Mouse (Mus musculus) layer of hippocampus, adult 9-10 months (tissue): Measurements from ENCODE around the gene Bbof1.

Experiments
- DNase-seq: peaks from one replicate; pipeline ENCODE4 v3.0.0; 2022; ENCODE audit warnings: low spot score

The Bbof1 gene

GRCm38 (mm10) chr12:84408819-84409507 lies at the start of gene Bbof1, which contains the start of gene Entpd5:
Gene Bbof1 (plus strand): TSS chr12:84409071.
Gene Entpd5 (minus strand): TSS chr12:84409029.
- DNase-seq = peak; percentile 58

DNA sequence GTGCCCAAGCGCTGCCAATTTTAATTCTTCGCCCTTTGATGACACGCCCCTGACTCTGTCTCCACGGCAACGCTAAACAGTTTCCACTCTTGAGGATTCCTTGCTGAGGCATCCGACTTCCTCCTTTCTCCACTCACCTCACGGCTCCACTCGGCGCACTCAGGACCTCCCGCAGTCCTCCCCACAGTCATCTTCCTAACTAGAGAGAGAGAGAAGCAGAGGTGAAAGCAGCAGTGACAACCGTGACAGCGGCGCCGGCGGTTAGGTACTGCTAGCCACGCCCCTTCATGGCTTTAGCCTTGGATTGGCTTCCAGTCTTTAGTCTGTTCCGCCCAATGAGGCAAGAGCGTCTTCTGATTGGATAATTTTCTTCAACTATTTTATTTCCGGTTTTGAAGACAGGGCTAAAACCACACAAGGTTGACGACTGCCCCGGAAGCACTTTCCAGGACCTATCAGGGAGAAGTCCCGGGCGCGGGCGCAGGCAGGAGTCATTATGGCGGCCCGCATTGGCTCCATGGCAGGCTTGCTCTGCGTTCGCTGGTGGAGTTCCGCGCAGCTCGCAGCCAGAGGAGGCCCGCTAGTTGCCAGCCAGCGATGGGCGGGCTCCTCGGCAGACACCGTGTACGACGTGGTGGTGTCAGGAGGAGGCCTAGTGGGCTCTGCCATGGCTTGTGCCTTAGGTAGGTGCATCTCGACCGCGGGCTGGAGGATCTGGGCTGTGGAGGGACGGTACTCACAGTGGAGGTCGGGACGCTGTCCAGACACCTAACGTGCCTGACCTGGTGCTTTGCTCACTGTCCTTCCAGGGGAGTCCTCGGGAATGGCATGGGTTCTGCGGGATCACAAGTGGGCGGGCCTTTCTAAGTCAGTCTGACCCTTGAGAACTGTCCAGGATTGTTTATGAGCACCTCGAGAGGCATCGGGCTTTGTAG lies 47.0 kb upstream of the Bbof1 start, which contains the start of the genes Coq6 and Fam161b:
TSS of gene Coq6 (plus strand) at position 103 of the 935 bp plus-strand sequence.
TSS of gene Fam161b (minus strand) at position 279 of the 935 bp plus-strand sequence.
- peak; percentile 94 for DNase-seq

- DNase-seq = no peak
These were observed 46.0 kb upstream of the Bbof1 start for GRCm38 (mm10) chr12:84362872-84363271.

DNA sequence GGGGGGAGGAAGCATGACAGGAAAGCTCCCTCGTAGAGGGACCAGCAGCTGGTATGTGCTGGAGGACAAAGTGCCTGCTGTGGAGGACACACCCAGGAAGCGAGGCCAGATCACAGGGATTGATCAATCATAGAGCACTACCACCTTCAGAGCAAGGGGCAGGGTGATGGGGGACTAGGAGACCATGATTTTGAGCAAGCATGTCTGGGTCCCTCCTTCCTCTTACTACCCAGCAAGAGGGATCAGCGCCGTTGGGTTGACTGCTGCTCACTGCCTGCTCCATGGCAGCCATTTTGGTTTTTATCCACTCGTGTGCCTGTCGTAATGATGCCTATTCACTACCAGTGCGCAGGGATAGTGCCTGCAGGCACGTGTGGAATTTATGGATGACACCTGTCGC lies 44.6 kb upstream of the Bbof1 start:
- DNase-seq = no peak

- no peak for DNase-seq
These were observed 43.7 kb upstream of the Bbof1 start for GRCm38 (mm10) chr12:84365137-84365536.

GRCm38 (mm10) chr12:84366971-84367370 lies 41.9 kb upstream of the Bbof1 start:
- no peak for DNase-seq

DNA sequence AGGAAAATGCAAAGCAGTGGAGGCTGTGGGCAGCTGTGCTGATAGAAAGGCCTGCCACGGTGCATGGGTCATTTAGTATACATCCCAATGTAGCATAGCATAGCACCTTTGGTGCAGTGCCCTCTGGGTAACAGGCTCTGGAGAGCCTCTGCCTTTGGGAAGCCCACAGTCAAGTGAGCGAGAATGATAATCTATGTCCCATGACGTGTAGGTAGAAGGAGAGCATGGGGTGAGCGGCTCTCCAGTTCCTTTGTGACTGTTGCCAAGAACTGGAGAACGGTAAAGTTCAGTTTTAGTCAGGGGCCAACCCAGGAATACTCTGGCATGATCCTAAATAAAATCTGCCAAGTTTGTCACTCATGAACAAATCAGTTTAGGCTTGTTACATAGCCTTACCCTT lies 37.2 kb upstream of the Bbof1 start:
- DNase-seq = no peak

DNA sequence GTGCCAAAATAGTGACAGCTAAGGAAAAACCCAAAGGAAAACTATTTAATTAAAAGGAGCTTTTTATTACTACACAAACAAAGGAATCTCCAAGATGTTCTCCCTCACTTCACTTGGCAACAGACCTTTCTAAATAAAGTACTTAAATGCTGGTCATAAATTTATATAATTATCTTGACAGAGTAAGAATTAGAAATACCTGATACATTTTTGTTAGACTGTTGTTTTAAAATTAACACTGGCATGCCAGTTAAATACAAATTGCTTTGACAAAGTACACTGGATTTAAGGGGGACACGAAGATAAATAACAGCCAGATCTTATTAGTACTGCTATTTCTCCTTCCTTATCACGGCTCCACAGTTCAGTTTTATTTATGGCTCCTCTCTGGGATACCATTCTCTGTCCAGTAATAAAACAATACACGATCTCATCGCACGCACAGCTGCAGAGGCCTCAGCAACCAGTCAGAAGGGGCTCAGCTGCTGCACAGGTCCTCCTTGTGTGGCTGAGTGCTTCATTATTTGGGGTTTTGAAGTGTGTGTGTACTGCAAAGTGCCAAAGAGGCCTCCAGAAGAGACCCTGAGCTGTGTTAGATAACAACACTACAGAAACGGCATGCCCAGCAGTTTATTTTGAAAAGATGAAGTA lies 34.9 kb upstream of the Bbof1 start:
- no peak for DNase-seq

- DNase-seq = no peak
These were observed 26.5 kb upstream of the Bbof1 start for GRCm38 (mm10) chr12:84382369-84382768.

DNA sequence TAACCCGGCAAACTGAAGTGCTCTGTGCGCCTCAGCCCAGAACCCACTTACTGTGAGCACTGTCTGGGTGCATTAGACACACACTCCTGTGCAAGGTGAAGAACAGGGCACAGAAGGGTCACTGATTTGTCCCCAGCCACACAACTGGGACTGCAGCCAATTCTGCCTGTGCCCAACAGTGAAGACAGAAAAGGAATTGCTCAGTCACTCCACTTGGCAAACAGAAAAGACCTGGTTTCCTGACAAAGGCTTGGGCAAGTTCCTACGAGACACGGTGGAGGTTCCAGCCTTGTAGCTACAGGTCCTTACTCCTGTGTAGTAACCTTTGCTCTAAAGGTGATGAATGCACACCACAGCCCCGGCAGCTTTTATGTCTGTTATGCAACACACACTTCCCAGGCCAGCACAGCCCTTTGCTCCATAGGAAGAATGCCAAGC lies 24.2 kb upstream of the Bbof1 start:
- DNase-seq = no peak

DNA sequence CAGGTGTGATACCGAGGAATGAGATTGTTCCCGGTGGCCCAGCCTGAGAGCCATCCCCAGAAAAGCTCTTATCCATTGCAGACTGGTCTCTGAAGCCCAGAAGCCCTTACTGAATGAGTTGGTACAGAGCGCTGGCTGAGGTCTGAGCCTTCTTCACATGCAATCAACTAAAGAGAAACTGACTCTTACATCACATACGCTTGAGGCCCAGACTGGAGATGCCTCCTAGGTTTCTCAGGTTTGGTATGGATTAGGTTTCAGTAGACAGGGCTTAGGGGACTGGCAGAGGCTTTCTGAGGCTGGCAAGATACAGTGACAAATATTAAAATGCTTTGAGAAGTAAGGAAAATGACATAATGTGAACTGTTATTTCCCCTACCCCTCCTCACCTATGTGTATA lies 23.5 kb upstream of the Bbof1 start:
- no peak for DNase-seq

DNA sequence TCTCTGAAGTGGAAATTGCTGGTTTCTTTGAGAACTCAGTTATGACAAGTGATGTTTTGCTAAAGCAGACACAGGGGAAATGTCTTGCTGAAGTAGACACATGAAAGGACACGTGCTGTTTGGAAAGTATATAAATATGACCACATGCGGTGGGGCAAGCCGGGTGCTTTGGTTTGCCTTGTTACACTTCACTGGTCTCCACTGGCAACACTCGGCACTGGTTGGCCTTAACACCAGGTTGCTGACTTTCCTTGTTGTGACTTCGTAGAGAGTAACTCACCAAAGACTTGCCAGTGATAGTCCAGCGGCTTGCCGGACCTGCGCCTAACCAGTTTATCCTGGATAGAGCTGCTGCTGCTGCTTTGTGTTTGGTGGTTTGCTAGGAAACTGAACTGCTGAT lies 20.8 kb upstream of the Bbof1 start:
- no peak for DNase-seq

GRCm38 (mm10) chr12:84388774-84389400 lies 20.0 kb upstream of the Bbof1 start:
- DNase-seq = no peak

DNA sequence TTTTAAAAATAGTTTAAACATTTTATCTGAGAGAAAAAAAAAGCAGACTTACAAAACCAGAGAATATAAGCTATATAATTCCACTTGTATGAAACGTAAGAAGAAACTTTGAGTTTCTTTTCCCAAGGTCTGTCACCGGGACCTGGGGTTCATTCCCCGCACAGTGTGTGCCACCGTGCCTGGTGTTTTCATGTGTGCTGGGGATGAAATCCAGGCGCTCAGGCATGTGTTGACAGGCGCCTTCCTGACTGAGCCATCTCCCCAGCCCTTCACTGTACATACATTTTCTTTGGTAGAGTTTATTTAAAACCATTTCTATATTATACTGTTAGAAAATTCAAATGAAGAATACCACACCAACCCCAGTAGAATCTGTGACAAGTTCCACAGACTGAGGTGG lies 18.5 kb upstream of the Bbof1 start:
- DNase-seq = no peak

DNA sequence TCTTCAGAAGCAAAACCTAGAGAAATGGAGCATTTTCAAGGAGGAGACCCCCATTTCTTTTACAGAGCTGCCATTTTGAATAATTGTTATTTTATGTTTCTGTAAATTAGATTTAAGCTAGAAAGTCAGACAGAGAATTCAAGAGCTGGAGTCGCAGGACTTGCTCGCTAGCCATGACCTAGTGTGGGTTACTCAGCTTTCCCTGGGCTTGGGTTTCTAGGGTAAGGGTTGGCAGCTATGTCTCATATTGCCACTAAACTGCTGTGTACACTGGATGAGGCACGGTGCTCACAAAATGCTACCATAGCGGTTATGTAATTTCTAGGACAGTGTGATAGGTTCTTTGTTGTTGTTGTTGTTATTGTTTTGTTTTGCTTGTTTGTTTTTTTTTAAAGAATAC lies 16.2 kb upstream of the Bbof1 start:
- no peak for DNase-seq

DNA sequence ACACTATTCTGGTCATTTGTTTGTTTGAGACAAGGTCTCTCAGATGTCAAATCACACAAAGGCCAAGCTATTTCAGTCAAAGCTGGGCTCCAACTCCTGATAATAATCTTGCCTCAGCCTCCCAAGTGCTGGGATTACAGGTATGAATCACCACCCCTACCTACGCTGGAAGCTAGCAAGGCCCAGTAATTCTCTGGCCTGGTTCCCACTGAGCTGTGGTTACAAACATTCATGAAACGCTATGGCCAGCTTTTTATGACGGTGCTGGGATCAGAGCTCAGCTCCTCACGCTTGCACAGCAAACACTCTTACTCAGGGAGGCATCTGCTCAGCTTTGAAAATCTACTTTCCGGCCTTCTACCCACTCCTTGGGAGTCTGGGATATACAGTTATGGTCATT lies 15.0 kb upstream of the Bbof1 start:
- DNase-seq = no peak

GRCm38 (mm10) chr12:84396947-84397679 lies 11.8 kb upstream of the Bbof1 start:
- DNase-seq = no peak

- DNase-seq = no peak
These were observed 11.2 kb upstream of the Bbof1 start for GRCm38 (mm10) chr12:84397685-84398084.

- DNase-seq = no peak
These were observed 10.2 kb upstream of the Bbof1 start for GRCm38 (mm10) chr12:84398629-84399028.

GRCm38 (mm10) chr12:84399135-84399534 lies 9.7 kb upstream of the Bbof1 start:
- DNase-seq = no peak

DNA sequence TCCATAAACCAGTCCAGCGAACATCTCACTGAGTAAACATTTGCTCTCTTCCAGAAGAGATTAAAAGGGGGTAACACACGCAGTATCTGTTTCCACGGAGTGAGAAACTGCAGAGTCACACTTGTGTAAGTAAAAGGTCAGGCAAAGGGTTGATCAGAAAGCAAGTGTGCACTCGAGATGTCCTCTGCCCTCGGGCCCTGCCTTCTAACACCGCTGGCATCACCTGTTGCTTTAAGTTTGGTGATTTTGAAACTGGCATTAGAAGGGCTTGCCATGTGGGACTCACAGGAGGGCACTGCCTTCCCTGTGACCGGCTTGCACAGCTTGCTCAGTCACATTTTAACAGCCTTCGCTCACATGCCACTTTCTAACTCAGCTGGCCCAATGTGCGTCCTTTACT lies 9.2 kb upstream of the Bbof1 start:
- DNase-seq = no peak
